Mouse (Mus musculus): ENCODE data around the gene Sgcg.
A peak's percentile ranks its signal among the peaks of the same experiment; 100 is the strongest.

Gene Sgcg

DNA sequence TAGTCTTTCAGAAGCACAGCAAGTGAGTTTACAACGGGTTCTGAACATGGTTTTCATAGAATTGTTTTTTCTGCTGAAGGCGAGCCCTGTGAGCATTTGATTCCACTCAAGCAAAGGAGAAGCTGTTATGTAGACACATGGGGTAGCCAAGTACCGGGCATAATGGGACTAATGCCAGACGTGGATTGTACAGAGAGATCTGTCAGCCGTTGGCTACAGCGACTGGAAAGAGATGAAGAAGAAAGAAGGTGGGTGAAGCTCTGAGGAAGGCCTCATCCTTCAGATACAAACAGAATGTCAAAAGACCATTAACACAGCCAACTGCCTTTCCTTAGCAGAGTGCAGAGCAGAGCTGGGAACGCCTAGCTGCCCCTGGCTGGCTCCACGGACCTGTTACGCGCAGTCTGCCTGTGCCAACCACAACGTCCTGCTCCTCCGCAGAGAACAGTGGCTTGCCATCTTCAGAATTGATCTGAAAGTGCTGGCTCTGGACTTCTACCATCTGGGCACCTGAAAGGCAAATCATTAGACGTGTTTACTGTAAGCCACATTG lies 26.2 kb downstream of the Sgcg start:
- DNase-seq: no peak

DNA sequence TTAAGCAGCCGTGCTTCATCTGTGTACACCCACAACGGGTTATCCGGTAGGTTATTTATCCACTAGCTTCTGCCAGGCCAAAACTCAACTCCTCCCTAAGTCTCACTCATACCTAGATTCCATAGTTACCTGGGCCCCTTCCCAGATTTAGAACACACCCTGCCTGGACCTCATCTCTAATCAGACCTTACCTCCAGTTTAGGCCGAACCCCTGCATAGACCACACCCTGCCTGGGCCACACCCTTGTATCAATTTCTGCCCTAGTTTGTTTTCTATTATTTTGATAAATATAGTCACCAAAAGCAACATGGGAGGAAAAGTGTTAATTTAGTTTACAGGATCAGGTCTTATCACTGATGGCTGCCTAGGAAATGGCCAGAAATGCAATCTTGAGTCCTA lies 28.1 kb downstream of the Sgcg start:
- DNase-seq: no peak

DNA sequence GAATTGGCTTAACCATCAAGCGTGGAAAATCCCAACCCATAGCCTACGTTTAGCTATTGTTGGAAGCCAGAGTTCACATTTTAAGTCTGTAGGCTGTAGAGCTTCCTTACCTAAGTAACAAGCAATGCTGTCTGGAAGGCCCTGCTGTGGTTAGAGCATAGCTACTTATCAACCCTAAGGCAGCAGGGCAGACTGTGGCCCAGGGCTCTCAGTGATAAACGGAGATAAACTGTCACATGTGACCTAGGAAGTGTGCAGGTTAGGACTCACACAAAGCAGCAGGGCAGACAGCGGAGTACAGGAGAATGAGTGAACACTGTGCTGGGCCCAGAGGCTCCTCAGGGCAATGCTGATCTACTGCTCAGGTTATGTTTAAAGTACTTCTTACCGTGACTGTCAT lies 28.5 kb downstream of the Sgcg start:
- DNase-seq: no peak

DNA sequence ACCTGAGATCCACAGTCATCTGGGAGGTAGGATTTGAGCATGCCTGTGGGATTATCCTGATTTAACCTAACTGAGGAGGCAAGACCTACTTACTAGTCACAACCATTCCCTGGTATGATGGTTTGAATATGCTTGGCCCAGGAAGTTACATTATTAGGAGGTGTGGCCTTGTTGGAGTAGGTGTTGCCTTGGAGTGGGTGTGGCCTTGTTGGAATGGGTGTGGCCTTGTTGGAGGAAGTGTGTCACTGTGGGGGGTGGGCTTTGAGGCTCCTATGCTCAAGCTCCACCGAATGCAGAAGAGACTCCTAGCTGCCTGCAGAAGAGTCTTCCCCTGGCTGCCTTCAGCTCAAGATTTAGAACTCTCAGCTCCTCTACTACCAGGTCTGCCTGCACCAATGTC lies 32.1 kb downstream of the Sgcg start:
- DNase-seq: no peak

DNA sequence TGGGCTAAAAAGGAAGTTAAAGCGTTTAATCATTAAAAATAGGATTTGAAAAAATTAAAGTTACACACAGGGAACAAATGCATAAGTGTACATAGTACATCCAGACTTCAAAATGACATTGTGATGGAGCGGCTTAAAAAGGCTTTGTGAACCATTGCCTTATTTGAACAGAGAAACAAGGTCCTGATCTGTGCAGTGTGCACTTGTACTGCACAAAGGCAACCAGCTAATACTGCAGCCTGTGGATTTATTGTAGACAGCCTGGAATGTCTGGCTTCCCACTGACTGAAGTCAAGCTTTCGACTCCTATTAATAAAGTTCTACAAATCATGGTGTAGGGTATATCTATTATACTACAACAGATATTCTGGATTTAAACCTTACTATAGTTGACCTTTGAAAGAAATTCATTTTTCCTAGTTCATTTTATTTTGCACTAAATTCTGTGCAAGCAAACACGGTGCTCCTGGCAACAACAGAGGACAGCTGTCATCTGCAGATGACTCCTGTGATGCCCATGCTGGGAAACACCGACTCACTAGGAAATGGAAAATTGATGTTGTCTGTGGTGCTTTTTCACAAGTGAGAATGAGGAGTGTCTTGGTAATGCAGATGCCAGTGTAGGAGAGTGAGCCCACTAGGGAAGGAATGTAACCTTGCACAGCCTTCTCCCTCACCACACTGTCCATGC lies 33.8 kb downstream of the Sgcg start:
- no peak for DNase-seq

DNA sequence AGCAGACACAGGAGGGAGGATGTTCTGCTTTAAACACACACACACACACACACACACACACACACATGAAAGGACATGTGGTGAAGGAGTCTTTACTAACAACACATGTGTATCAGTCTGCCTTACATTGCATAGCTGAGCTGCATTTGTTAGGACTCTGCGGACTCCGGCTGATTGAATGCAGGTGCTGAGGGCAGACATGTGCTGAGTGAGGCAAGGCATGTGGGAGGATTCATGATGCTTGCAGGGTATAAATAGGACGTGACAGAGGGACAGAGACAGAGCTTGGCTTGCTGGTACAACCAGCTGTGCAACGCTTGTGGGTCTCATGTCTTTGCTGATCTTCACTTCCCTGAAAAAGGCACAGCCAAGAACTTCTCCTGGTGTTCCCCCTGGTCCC lies 34.5 kb downstream of the Sgcg start:
- no peak for DNase-seq

DNA sequence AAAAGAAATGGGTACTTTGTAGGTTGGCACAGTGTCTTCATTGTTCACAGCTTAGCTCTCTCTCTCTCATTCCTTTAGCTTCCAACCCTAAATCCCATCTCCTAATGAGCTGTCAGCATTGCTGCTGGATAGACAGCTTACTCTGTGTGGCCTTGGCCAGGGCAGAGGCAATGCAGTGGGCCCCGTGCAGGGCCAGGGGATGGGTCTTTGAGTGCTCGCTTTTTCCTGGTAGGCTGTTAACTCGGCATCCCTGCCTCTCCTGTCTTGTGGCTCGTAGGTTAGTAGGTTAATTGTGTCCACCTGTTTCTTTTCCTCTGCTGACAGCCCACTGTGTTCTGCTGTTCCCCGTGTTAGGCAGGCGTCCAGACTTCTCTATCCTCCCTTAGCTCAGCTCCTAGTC lies 35.8 kb downstream of the Sgcg start:
- no peak for DNase-seq

DNA sequence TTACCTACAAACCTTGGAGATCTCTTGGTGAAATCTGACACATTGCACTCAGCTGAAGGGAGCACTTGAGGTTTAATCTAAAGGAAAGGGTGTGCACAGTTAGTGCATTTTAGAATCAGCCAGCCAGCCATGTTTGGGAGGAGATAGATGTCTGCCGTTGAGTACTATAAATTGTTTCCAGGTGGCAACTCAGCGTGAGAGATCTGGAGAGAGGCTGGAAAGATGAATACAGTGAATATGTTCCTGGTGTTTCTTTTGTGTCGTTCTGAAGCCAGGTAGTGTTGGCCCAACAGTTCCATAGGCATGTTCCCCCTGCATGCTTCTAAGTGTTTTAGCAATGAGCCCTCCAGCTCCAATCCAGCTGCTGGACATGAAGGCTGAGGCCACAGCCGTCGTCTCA lies 37.1 kb downstream of the Sgcg start:
- no peak for DNase-seq

DNA sequence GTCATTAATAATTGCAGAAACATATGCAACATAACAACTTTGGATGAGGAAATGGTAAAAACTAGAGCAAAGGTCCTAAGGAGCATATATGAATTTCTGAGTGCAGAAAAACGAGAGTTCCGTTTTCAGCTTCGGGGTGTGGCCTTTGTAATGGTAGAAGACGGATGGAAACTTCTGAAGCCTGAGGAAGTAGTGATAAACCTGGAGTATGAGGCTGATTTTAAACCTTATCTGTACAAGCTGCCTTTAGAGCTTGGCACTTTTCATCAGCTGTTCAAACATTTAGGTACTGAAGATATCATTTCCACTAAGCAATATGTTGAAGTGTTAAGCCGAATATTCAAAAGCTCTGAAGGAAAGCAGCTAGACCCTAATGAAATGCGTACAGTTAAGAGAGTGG lies 46.5 kb downstream of the Sgcg start:
- DNase-seq: no peak

DNA sequence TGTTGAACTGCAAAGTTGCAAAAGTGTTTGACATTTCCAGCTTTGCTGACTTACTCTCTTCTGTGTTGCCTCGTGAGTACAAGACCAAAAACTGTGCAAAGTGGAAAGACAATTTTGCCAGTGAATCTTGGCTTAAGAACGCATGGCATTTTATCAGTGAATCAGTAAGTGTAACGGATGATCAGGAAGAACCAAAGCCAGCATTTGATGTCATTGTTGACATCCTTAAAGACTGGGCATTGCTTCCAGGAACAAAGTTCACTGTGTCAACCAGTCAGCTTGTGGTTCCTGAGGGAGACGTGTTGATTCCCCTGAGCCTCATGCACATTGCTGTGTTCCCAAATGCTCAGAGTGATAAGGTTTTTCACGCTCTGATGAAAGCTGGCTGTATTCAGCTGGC lies 48.2 kb downstream of the Sgcg start:
- DNase-seq: no peak

DNA sequence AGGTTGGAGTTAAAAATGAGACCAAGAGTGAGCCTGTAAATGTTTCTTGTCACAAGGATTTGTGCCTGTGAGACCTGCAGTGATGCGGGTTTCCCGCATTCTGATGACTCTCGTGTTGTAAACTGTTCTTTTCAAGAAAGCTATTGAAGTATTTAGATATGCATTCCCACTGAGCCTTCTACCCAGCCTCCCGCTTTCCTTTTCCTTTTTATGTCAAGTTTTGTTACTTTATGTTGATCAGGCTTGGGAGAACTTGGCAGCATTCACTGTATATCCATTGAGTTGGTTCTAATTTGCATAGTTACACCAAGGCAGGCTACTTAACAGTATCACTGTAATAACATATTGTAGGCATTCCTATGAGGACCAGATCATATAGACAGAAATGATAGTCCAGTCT lies 63.9 kb downstream of the Sgcg start:
- no peak for DNase-seq

DNA sequence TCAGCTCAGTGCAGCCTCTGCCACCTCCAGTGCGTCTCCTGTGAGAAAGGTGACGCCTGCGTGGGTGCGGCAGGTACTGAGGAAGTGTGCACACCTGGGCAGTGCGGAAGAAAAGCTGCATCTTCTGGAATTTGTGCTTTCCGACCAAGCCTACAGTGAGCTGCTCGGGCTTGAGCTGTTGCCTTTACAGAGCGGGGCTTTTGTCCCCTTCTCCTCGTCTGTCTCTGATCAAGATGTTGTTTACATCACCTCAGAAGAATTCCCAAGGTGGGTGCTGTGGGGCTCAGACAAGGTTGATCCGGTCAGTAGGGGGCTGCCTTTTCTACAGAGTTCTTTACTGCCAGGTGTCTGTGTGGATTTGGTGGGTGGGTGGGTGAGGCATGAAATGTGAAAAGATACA lies 66.0 kb downstream of the Sgcg start:
- no peak for DNase-seq

DNA sequence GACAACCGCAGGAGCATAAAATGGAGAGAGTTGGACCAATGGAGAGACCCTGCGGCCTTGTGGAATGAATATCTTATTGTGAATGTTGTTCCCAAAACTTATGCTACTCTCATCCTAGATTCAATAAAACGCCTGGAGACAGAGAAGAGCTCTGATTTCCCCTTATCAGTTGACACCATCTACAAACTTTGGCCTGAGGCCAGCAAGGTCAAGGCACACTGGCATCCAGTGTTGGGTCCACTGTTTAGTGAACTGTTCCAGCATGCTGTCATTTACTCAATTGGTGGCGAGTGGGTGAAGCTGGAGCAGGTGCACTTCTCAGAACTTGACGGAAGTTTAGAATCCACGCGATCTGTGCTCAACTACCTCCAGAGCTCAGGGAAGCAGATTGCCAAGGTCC lies 66.4 kb downstream of the Sgcg start:
- no peak for DNase-seq

DNA sequence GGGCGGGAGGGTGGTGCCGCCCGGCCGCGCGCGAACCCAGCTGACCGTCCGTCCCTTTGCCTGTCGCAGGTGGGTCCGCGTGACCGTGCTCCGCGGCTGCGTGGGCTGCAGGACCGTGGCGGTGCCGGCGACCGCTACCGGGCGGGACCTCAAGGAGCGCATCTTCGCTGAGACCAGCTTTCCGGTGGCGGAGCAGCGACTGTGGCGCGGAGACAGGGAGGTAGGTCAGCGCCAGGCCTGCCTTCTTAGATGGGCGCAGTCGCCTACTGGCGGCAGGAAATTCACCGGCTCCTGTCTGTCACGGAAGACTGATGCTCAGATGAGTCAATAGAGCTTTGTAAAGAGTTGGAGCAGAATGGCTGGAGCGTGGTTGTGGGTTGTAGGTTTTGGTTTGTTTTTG lies 85.1 kb downstream of the Sgcg start:
- DNase-seq: peak in 1 of 2 experiments; percentile 63

DNA sequence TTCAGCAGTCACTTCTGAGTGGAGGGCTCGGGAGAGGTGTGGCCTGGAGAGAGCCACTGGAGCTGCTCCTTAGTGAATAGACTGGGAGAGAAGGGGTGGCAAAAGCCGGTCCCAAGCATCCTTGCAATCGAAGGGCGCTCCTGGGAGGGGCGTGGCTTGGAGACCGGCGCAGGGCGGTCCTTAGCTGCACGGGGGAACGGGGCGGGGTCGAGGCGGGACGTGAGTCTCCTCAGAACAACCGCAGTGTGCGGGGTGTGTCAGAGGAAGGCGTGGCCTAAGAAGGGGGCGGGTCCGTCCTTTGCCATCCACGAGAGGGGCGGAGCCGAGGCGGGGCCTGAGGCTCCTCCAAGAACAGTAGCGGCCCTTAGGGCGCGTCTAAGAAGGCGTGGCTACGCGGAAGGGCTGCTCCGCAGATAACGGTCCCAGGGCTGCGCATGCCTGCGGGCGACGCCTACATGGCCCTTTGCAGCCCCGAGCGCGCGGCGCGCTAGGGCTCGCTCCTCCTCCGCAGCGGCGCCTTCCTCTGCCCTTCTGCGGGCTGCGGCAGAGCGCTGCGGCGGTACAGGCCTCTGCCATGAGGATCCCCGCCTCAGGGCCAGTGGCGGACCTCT lies 85.6 kb downstream of the Sgcg start:
- peak; percentile 100 for DNase-seq

DNA sequence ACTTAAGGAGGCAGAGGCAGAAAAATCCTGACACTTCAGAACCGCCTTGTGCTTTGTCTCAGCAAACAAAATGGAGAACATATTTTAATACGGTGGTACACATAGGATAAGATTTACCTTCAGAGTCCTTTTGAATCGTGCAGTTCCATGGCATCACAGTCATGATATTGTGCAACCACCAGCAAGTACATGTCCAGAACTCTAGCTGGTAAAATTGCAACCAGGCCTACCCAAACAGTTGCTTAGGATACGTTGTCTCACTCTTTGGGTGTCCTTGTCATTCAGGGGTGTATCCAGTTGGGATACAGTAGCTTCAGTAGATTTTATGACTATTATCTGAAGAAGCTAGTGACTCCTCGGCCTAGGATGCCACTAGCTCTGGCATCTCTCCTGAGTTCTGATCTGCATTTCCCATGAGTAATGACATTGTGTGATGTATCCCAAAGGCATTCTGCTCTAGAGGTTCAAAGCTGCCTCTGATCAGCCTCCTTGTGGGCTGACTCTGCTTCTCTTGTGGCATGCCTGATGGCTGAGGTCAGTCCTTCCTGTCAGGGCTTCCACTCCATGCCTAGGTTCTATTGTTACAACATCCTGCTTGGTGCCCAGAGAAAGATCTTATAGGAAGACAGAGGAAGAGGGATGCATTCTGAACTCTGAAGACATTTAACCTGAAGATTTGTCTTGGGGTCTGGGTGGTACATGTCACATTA lies 86.9 kb downstream of the Sgcg start:
- DNase-seq: no peak

Data from thymus, adult 18-20 months (tissue).